Mouse (Mus musculus) hindbrain, embryonic 14.5 days (tissue): ENCODE measurements around the gene Ccdc130. TPM values are rescaled to one million over a fixed set of nuclear protein-coding genes. Genes with fewer than 3 reads are reported as not detected.

Experiments used
- ATAC-seq: fragments of 200-750 bp; cut with Nextera tagmentation; 2 replicates; pipeline ENCODE4 v1.8.0; 2017; ENCODE audit warnings: moderate number of reproducible peaks, mild to moderate bottlenecking, moderate TSS enrichment, moderate library complexity; ENCODE audit not compliant: low FRiP score
- DNase-seq: peaks from one replicate; pipeline ENCODE4 v3.0.0-alpha.2; 2015; ENCODE audit warnings: low spot score
- H3K27ac ChIP-seq: fragments of 300-500 bp; sonication (generic); 2 replicates; pipeline ENCODE4 v1.5.1; 2014; ENCODE audit warnings: mild to moderate bottlenecking, moderate library complexity
- H3K27me3 ChIP-seq: fragments of 300-500 bp; sonication (generic); 2 replicates; pipeline ENCODE4 v1.6.1; 2014; ENCODE audit warnings: mild to moderate bottlenecking, low read length, mixed read lengths; ENCODE audit not compliant: control insufficient read depth, insufficient read depth
- H3K36me3 ChIP-seq: fragments of 300-500 bp; sonication (generic); replicated peaks from 2 replicates; pipeline ENCODE4 v1.6.1; 2014; ENCODE audit not compliant: control insufficient read depth, insufficient read depth
- H3K4me1 ChIP-seq: fragments of 300-500 bp; sonication (generic); replicated peaks from 2 replicates; pipeline ENCODE4 v1.6.1; 2014; ENCODE audit warnings: antibody characterized with exemption, low read length, mixed read lengths; ENCODE audit not compliant: control insufficient read depth, insufficient read depth
- H3K4me2 ChIP-seq: fragments of 300-500 bp; sonication (generic); replicated peaks from 2 replicates; pipeline ENCODE4 v1.6.1; 2014; ENCODE audit warnings: mild to moderate bottlenecking, moderate library complexity
- H3K4me3 ChIP-seq: fragments of 300-500 bp; sonication (generic); replicated peaks from 2 replicates; pipeline ENCODE4 v1.5.1; 2014; ENCODE audit warnings: mild to moderate bottlenecking, low read length
- H3K9ac ChIP-seq: fragments of 300-500 bp; sonication (generic); 2 replicates; pipeline ENCODE4 v1.6.1; 2014
- H3K9me3 ChIP-seq: fragments of 300-500 bp; sonication (generic); 2 replicates; pipeline ENCODE4 v1.6.1; 2016; ENCODE audit warnings: low read length; ENCODE audit not compliant: control insufficient read depth
- WGBS: fragments of 180-500 bp; shearing (Covaris S2); extraction: QIAGEN DNeasy Blood & Tissue Kit; methylation state at CpG from one replicate; pipeline ENCODE4 v1.1.7; 2014; 5-methylcytosine and 5-hydroxymethylcytosine counted together
- polyA plus RNA-seq: library from polyadenylated mRNA; unstranded; fragments of >200 nt; fragmentation: Nextera tagmentation; extraction: Ambion mirVana; gene quantifications from 2 replicates; pipeline ENCODE4 v1.2.1, GENCODE M21; 2014

The Ccdc130 gene
- polyA plus RNA-seq, 1 experiment from 2014 or later: 22.7 TPM

GRCm38 (mm10) chr8:84241821-84242220 lies 28.4 kb downstream of the Ccdc130 start:
- no peak for ATAC-seq
- Histone ChIP-seq H3K27me3 (no peaks in the 10 kb centered on the region), H3K4me2 (no peak overlapping the region)

GRCm38 (mm10) chr8:84241167-84241566 lies 29.0 kb downstream of the Ccdc130 start:
- peaks cover 8% of the 10 kb centered on the region for H3K4me1 ChIP-seq
- H3K9me3 ChIP-seq: no peaks in the 10 kb centered on the region
- ATAC-seq (no peak), DNase-seq (no peak)
- 65% methylated on average over 6 of the region's 6 CpGs for WGBS
- no peak overlapping the region for H3K27ac ChIP-seq
- H3K27me3 ChIP-seq: no peaks in the 10 kb centered on the region
- peaks cover 35% of the 10 kb centered on the region for H3K36me3 ChIP-seq
- no peak overlapping the region for H3K9ac ChIP-seq
- H3K4me3 ChIP-seq: no peak overlapping the region
- H3K4me2 ChIP-seq: no peak overlapping the region

More at GRCm38 (mm10) chr8:84241821-84242220, 28.4 kb downstream of the Ccdc130 start:
- peaks cover 7% of the 10 kb centered on the region for H3K4me1 ChIP-seq
- 67% methylated on average over 2 of the region's 2 CpGs for WGBS
- H3K9me3 ChIP-seq: no peaks in the 10 kb centered on the region
- no peak overlapping the region for H3K27ac ChIP-seq
- DNase-seq: no peak
- no peak overlapping the region for H3K4me3 ChIP-seq
- peaks cover 42% of the 10 kb centered on the region for H3K36me3 ChIP-seq
- H3K9ac ChIP-seq: no peak overlapping the region

GRCm38 (mm10) chr8:84237542-84238229 lies 32.5 kb downstream of the Ccdc130 start:
- Histone ChIP-seq H3K36me3 (peaks cover 25% of the 10 kb centered on the region), H3K4me2 (peak overlapping the region; percentile 77), H3K9me3 (no peaks in the 10 kb centered on the region), H3K4me3 (peak overlapping the region; percentile 93), H3K9ac (peak overlapping the region; percentile 74), H3K27me3 (no peaks in the 10 kb centered on the region), H3K4me1 (peaks cover 23% of the 10 kb centered on the region), H3K27ac (peak overlapping the region; percentile 86)
- ATAC-seq (peak; percentile 0; the same call in 1 of the 2 replicates), DNase-seq (no peak)
- 18% methylated on average over 19 of the region's 19 CpGs for WGBS

GRCm38 (mm10) chr8:84236998-84237473 lies 33.1 kb downstream of the Ccdc130 start, which contains the start of gene Zswim4:
Gene Zswim4 (minus strand): TSS chr8:84237055.
- Histone ChIP-seq H3K27me3 (no peaks in the 10 kb centered on the region), H3K9ac (peak within 1 kb of the TSS; percentile 96), H3K4me3 (peak within 1 kb of the TSS; percentile 93), H3K9me3 (no peaks in the 10 kb centered on the region), H3K36me3 (peaks cover 29% of the 10 kb centered on the region), H3K27ac (peak within 1 kb of the TSS; percentile 86), H3K4me2 (peak within 1 kb of the TSS; percentile 77), H3K4me1 (peaks cover 23% of the 10 kb centered on the region)
- peak; percentile 99 for DNase-seq
- ATAC-seq: peak; percentile 99
- WGBS: under 1% methylated on average over 34 of the region's 35 CpGs

GRCm38 (mm10) chr8:84236410-84236997 lies 33.7 kb downstream of the Ccdc130 start:
- 0% methylated on average over 25 of the region's 30 CpGs for WGBS
- H3K27ac ChIP-seq: peak overlapping the region; percentile 74
- H3K4me1 ChIP-seq: peaks cover 23% of the 10 kb centered on the region
- ATAC-seq: peak; percentile 33
- peak overlapping the region; percentile 71 for H3K4me2 ChIP-seq
- H3K9ac ChIP-seq: peak overlapping the region; percentile 96
- no peak for DNase-seq
- H3K36me3 ChIP-seq: peaks cover 34% of the 10 kb centered on the region
- no peaks in the 10 kb centered on the region for H3K9me3 ChIP-seq
- H3K4me3 ChIP-seq: peak overlapping the region; percentile 93
- no peaks in the 10 kb centered on the region for H3K27me3 ChIP-seq

GRCm38 (mm10) chr8:84235746-84236409 lies 34.3 kb downstream of the Ccdc130 start:
- Histone ChIP-seq H3K27ac (peak overlapping the region; percentile 74; the same call in 1 of the 2 replicates), H3K4me1 (peaks cover 23% of the 10 kb centered on the region), H3K4me2 (peak overlapping the region; percentile 71), H3K9ac (peak overlapping the region; percentile 96), H3K9me3 (no peaks in the 10 kb centered on the region), H3K4me3 (peak overlapping the region; percentile 93), H3K36me3 (peaks cover 40% of the 10 kb centered on the region), H3K27me3 (no peaks in the 10 kb centered on the region)
- no peak for DNase-seq
- 36% methylated on average over 10 of the region's 10 CpGs for WGBS
- ATAC-seq: no peak

- Histone ChIP-seq H3K4me2 (no peak overlapping the region), H3K4me3 (no peak overlapping the region), H3K9ac (no peak overlapping the region), H3K9me3 (no peaks in the 10 kb centered on the region), H3K27me3 (no peaks in the 10 kb centered on the region), H3K27ac (no peak overlapping the region), H3K4me1 (peaks cover 21% of the 10 kb centered on the region), H3K36me3 (peaks cover 68% of the 10 kb centered on the region)
- ATAC-seq (no peak), DNase-seq (no peak)
- 94% methylated on average over 2 of the region's 2 CpGs for WGBS
Measured at GRCm38 (mm10) chr8:84233055-84233454, 37.1 kb downstream of the Ccdc130 start.

GRCm38 (mm10) chr8:84230735-84231134 lies 39.4 kb downstream of the Ccdc130 start:
- H3K9me3 ChIP-seq: no peaks in the 10 kb centered on the region
- DNase-seq (no peak), ATAC-seq (no peak)
- no peak overlapping the region for H3K27ac ChIP-seq
- H3K9ac ChIP-seq: no peak overlapping the region
- 76% methylated on average over 17 of the region's 17 CpGs for WGBS
- peaks cover 92% of the 10 kb centered on the region for H3K36me3 ChIP-seq
- no peak overlapping the region for H3K4me3 ChIP-seq
- H3K4me1 ChIP-seq: peaks cover 11% of the 10 kb centered on the region
- H3K4me2 ChIP-seq: no peak overlapping the region
- no peaks in the 10 kb centered on the region for H3K27me3 ChIP-seq
